Mouse (Mus musculus): ENCODE results near the gene Adgrg6. TPM values are rescaled to one million over a fixed set of nuclear protein-coding genes. Genes with fewer than 3 reads are reported as not detected.

Adgrg6 gene
- total RNA-seq, 2 experiments from 2014 or later: 1.00 to 1.5 TPM

GRCm38 (mm10) chr10:14391025-14391639 lies 154.3 kb downstream of the Adgrg6 start:
- peak; percentile 32 for DNase-seq

- no peak for DNase-seq
These were observed 159.9 kb downstream of the Adgrg6 start for GRCm38 (mm10) chr10:14385574-14385973.

- peak; percentile 7 for DNase-seq
These were observed 180.3 kb downstream of the Adgrg6 start for GRCm38 (mm10) chr10:14365065-14365589.

- DNase-seq: no peak
These were observed 182.2 kb downstream of the Adgrg6 start for GRCm38 (mm10) chr10:14363226-14363625.

- DNase-seq: no peak
These were observed 187.2 kb downstream of the Adgrg6 start for GRCm38 (mm10) chr10:14358271-14358670.

Other genes starting within 250 kb of the Adgrg6 start
- gene Vta1, start 159.9 kb upstream of the Adgrg6 start, total RNA-seq (2021): 10 to 100 TPM; 24.3 to 28.9 TPM
- gene Nmbr, start 159.9 kb upstream of the Adgrg6 start, total RNA-seq (2021): under 1 TPM; 0.38 to 0.99 TPM
- not detected for gene Gje1, start 172.6 kb upstream of the Adgrg6 start, total RNA-seq (2021)

All from gastrocnemius, postnatal 25 days (tissue).